Mouse (Mus musculus) heart, embryonic 15.5 days (tissue): ENCODE measurements around the gene Sgip1. TPM values are rescaled to one million over a fixed set of nuclear protein-coding genes. Genes with fewer than 3 reads are reported as not detected.

Source experiments
- ATAC-seq: fragments of 200-750 bp; cut with Nextera tagmentation; replicated peaks from 2 replicates; pipeline ENCODE4 v1.8.0; 2017; ENCODE audit warnings: low read depth, moderate TSS enrichment; ENCODE audit not compliant: insufficient number of reproducible peaks, insufficient read depth, low FRiP score
- H3K27ac ChIP-seq: fragments of 300-500 bp; sonication (generic); 2 replicates; pipeline ENCODE4 v1.5.1; 2015; ENCODE audit warnings: mild to moderate bottlenecking, inconsistent platforms
- H3K27me3 ChIP-seq: fragments of 300-500 bp; sonication (generic); 2 replicates; pipeline ENCODE4 v1.6.1; 2015; ENCODE audit warnings: inconsistent platforms
- H3K36me3 ChIP-seq: fragments of 300-500 bp; sonication (generic); 2 replicates; pipeline ENCODE4 v1.6.1; 2015; ENCODE audit warnings: mild to moderate bottlenecking, inconsistent platforms
- H3K4me1 ChIP-seq: fragments of 300-500 bp; sonication (generic); replicated peaks from 2 replicates; pipeline ENCODE4 v1.6.1; 2015; ENCODE audit warnings: inconsistent platforms
- H3K4me2 ChIP-seq: fragments of 300-500 bp; sonication (generic); 2 replicates; pipeline ENCODE4 v1.6.1; 2015; ENCODE audit warnings: inconsistent platforms, mild to moderate bottlenecking, moderate library complexity
- H3K4me3 ChIP-seq: fragments of 300-500 bp; sonication (generic); 2 replicates; pipeline ENCODE4 v1.5.1; 2015; ENCODE audit warnings: mild to moderate bottlenecking, inconsistent platforms
- H3K9ac ChIP-seq: fragments of 300-500 bp; sonication (generic); 2 replicates; pipeline ENCODE4 v1.6.1; 2015; ENCODE audit warnings: mild to moderate bottlenecking, inconsistent platforms
- H3K9me3 ChIP-seq: fragments of 300-500 bp; sonication (generic); replicated peaks from 2 replicates; pipeline ENCODE4 v1.6.1; 2016; ENCODE audit warnings: inconsistent platforms
- WGBS: fragments of 180-500 bp; shearing (Covaris S2); methylation state at CpG from one replicate; pipeline ENCODE4 v1.1.7; 2015; ENCODE audit warnings: mixed read lengths; 5-methylcytosine and 5-hydroxymethylcytosine counted together
- polyA plus RNA-seq: library from polyadenylated mRNA; unstranded; fragments of >200 nt; fragmentation: Nextera tagmentation; extraction: Ambion mirVana; gene quantifications from 2 replicates; pipeline ENCODE4 v1.2.1, GENCODE M21; 2015

Gene Sgip1
- polyA plus RNA-seq, 1 experiment from 2014 or later, result 1.5 TPM

- no peaks in the 10 kb centered on the region for H3K4me1 ChIP-seq
- H3K36me3 ChIP-seq, result no peaks in the 10 kb centered on the region
- H3K4me2 ChIP-seq, result no peak overlapping the region
- H3K9ac ChIP-seq, result no peak overlapping the region
- ATAC-seq, result no peak
- no peak overlapping the region for H3K27ac ChIP-seq
- no peaks in the 10 kb centered on the region for H3K27me3 ChIP-seq
- WGBS, result 57% methylated on average over 7 of the region's 7 CpGs
- no peaks in the 10 kb centered on the region for H3K9me3 ChIP-seq
- H3K4me3 ChIP-seq, result no peak overlapping the region
These were observed 166.8 kb downstream of the Sgip1 start for GRCm38 (mm10) chr4:102907843-102908427.

GRCm38 (mm10) chr4:102910191-102910590, 169.1 kb downstream of the Sgip1 start:
- 85% methylated on average over 4 of the region's 4 CpGs for WGBS
- Histone ChIP-seq H3K4me2 (no peak overlapping the region), H3K4me1 (0 out of 2 replicates have a peak, but pooled peaks cover 2% of the 10 kb centered on the region), H3K9ac (no peak overlapping the region), H3K9me3 (no peaks in the 10 kb centered on the region), H3K36me3 (no peaks in the 10 kb centered on the region), H3K27ac (no peak overlapping the region), H3K27me3 (no peaks in the 10 kb centered on the region), H3K4me3 (no peak overlapping the region)
- no peak for ATAC-seq

DNA sequence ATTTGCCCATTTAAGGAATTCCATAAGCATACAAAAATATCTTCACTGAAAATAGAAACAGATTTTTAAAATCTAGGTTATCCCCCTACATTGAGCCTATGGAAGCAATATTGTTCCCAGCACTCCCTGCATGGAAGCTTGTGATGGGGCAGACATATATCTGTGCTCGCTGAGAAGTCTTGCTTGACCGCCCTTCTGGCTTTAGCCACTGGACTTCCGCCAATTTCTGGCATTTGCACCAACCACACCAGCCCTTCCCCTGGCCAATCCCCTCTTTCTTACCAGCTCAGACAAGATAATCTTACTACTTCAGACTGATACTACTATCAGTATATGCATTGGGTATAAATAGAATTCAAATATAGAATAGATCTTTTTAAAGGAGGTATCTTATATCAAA, 172.1 kb downstream of the Sgip1 start:
- ATAC-seq, result no peak
- Histone ChIP-seq H3K27me3 (no peaks in the 10 kb centered on the region), H3K4me1 (0 out of 2 replicates have a peak, but pooled peaks cover 2% of the 10 kb centered on the region), H3K27ac (no peak overlapping the region), H3K9me3 (no peaks in the 10 kb centered on the region), H3K4me3 (no peak overlapping the region), H3K36me3 (no peaks in the 10 kb centered on the region), H3K9ac (no peak overlapping the region), H3K4me2 (no peak overlapping the region)
- 69% methylated on average over 3 of the region's 3 CpGs for WGBS

GRCm38 (mm10) chr4:102913700-102914327, 172.7 kb downstream of the Sgip1 start:
- WGBS, result 67% methylated on average over 5 of the region's 5 CpGs
- Histone ChIP-seq H3K4me3 (no peak overlapping the region), H3K4me1 (0 out of 2 replicates have a peak, but pooled peaks cover 2% of the 10 kb centered on the region), H3K9me3 (no peaks in the 10 kb centered on the region), H3K27ac (no peak overlapping the region), H3K36me3 (no peaks in the 10 kb centered on the region), H3K9ac (no peak overlapping the region), H3K27me3 (no peaks in the 10 kb centered on the region), H3K4me2 (no peak overlapping the region)
- no peak for ATAC-seq

GRCm38 (mm10) chr4:102918191-102918590, 177.1 kb downstream of the Sgip1 start:
- 93% methylated on average over 1 of the region's 1 CpGs for WGBS
- H3K27me3 ChIP-seq, result no peaks in the 10 kb centered on the region
- 0 out of 2 replicates have a peak, but pooled peaks cover under 1% of the 10 kb centered on the region for H3K4me1 ChIP-seq
- H3K36me3 ChIP-seq, result no peaks in the 10 kb centered on the region
- no peak overlapping the region for H3K4me3 ChIP-seq
- no peak for ATAC-seq
- H3K9ac ChIP-seq, result no peak overlapping the region
- H3K9me3 ChIP-seq, result no peaks in the 10 kb centered on the region
- H3K27ac ChIP-seq, result no peak overlapping the region
- no peak overlapping the region for H3K4me2 ChIP-seq

DNA sequence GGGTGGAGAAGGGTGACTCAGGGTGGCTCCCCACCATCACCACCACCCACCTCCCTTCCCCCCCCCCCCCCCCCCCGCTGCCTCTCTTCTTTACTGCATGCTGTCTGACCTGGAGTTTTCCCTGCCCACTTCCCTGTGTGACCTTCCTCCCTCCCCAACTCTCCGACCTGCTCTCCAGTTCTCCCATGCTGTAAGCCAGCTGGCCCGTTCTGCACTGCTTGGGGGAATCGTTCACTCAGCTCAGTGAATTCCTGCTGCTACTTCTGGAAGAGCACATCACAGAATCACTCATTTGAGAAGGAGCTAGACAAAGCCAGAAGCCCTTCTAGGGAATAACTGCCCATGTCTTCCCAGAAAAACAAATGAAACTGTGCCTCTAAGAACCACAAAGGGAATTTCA, 188.4 kb downstream of the Sgip1 start:
- no peaks in the 10 kb centered on the region for H3K36me3 ChIP-seq
- no peak overlapping the region for H3K4me3 ChIP-seq
- WGBS, result 37% methylated on average over 3 of the region's 4 CpGs
- ATAC-seq, result no peak
- H3K27me3 ChIP-seq, result no peaks in the 10 kb centered on the region
- no peak overlapping the region for H3K4me2 ChIP-seq
- H3K9ac ChIP-seq, result no peak overlapping the region
- H3K27ac ChIP-seq, result no peak overlapping the region
- no peaks in the 10 kb centered on the region for H3K9me3 ChIP-seq
- H3K4me1 ChIP-seq, result no peaks in the 10 kb centered on the region

DNA sequence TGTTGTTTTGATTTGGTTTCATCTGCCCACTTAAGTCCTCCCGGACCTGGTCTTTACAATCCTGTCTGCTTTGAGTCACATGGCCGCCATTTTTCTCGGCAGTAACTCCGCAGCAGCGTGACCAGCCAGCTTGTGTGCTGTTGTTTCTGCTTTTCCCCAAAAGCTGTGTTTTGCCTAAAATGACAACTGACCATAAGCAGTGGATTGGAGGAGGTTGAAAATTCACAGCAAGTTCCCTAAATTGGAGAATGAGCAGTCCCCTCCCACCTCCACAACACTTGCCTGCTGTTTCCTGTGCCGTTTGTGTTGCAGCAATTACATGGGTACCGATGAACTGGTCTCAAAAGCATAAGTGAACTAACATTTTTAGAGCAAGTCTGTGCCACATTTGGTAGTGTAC, 189.6 kb downstream of the Sgip1 start:
- Histone ChIP-seq H3K9ac (no peak overlapping the region), H3K27ac (no peak overlapping the region), H3K9me3 (no peaks in the 10 kb centered on the region), H3K36me3 (no peaks in the 10 kb centered on the region), H3K4me2 (no peak overlapping the region), H3K4me1 (no peaks in the 10 kb centered on the region), H3K27me3 (no peaks in the 10 kb centered on the region), H3K4me3 (no peak overlapping the region)
- WGBS, result 71% methylated on average over 7 of the region's 7 CpGs
- ATAC-seq, result no peak

DNA sequence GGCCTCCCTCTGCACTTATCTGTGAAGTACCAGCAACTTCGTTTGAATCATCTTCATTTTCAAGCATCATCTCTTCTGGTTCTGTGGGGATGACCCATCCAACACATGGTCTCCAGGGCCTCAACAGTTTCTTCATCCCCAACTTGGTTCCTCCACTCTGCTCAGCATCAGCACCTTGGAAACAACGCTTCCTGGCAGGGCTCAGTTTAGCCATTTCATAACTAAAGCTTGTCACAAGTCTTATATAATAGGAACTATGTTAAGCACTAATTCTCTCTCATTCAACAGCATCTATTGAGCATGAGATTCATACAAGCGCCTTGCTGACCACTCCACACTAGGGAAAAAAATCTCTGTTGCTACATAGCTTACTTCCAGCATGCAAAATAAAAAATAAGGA, 199.2 kb downstream of the Sgip1 start:
- no peak for ATAC-seq
- Histone ChIP-seq H3K9me3 (no peaks in the 10 kb centered on the region), H3K27ac (no peak overlapping the region), H3K36me3 (no peaks in the 10 kb centered on the region), H3K9ac (no peak overlapping the region), H3K4me2 (no peak overlapping the region), H3K4me1 (no peaks in the 10 kb centered on the region), H3K27me3 (no peaks in the 10 kb centered on the region), H3K4me3 (no peak overlapping the region)
- WGBS, result 75% methylated on average over 3 of the region's 3 CpGs

GRCm38 (mm10) chr4:102940738-102941137, 199.6 kb downstream of the Sgip1 start:
- H3K27me3 ChIP-seq, result no peaks in the 10 kb centered on the region
- no peaks in the 10 kb centered on the region for H3K36me3 ChIP-seq
- H3K9ac ChIP-seq, result no peak overlapping the region
- H3K4me3 ChIP-seq, result no peak overlapping the region
- ATAC-seq, result no peak
- H3K9me3 ChIP-seq, result no peaks in the 10 kb centered on the region
- H3K4me1 ChIP-seq, result no peaks in the 10 kb centered on the region
- H3K4me2 ChIP-seq, result no peak overlapping the region
- WGBS, result 73% methylated on average over 4 of the region's 4 CpGs
- H3K27ac ChIP-seq, result no peak overlapping the region

DNA sequence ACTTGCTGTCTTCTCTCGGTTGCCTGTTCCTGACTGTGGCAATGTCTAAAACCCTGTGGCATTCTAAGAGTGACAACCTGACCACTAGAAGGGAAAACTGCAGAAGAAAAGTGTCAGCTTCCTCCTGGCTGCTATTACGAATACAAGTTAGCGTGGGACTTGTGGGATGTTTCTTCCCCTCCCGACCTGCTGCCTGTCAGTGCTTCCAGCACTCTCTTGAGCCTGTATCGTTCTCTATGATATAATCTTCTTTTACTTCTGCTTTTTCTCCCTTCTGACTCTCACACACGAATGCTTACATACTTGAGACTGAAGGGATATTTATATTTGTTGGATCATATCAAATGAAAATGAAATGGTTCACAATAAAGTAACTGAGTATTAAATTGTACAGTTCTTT, 203.2 kb downstream of the Sgip1 start:
- Histone ChIP-seq H3K27me3 (no peaks in the 10 kb centered on the region), H3K4me1 (no peaks in the 10 kb centered on the region), H3K27ac (no peak overlapping the region), H3K9me3 (no peaks in the 10 kb centered on the region), H3K9ac (no peak overlapping the region), H3K4me2 (no peak overlapping the region), H3K4me3 (no peak overlapping the region), H3K36me3 (no peaks in the 10 kb centered on the region)
- ATAC-seq, result no peak
- WGBS, result 51% methylated on average over 6 of the region's 6 CpGs

- H3K27me3 ChIP-seq, result no peaks in the 10 kb centered on the region
- H3K36me3 ChIP-seq, result no peaks in the 10 kb centered on the region
- H3K9ac ChIP-seq, result no peak overlapping the region
- no peak overlapping the region for H3K4me3 ChIP-seq
- no peak overlapping the region for H3K4me2 ChIP-seq
- ATAC-seq, result no peak
- no peaks in the 10 kb centered on the region for H3K9me3 ChIP-seq
- no peak overlapping the region for H3K27ac ChIP-seq
- peaks cover 4% of the 10 kb centered on the region; the same call in 1 of the 2 replicates for H3K4me1 ChIP-seq
- WGBS, result 59% methylated on average over 2 of the region's 2 CpGs
These were observed 211.4 kb downstream of the Sgip1 start for GRCm38 (mm10) chr4:102952476-102952875.
